Mouse (Mus musculus) left cerebral cortex, postnatal 36 days (tissue): ENCODE measurements around the gene Gm4744. TPM values are rescaled to one million over a fixed set of nuclear protein-coding genes. Genes with fewer than 3 reads are reported as not detected.
"Not testable (repeated sequence)": the region's sequence is repeated elsewhere in the genome, so short reads cannot be mapped to it uniquely, and the experiment has no call there.

Source experiments
- DNase-seq, 2 experiments: peaks; one replicate each; pipeline ENCODE4 v3.0.0; 2021 to 2022; ENCODE audit warnings: low spot score in 2 of 2, mixed read lengths in 1 of 2
- intact Hi-C: fragments of 180-260 bp; cut with DNase I; formaldehyde crosslinking; loops from one replicate; pipeline ENCODE4 v1.15.1; 2025
- total RNA-seq, 2 experiments: library from RNA; stranded (reverse); gene quantifications; 2 replicates each; pipeline ENCODE4 v1.2.3; 2021

The Gm4744 gene
- total RNA-seq, result not detected

GRCm38 (mm10) chr6:40951770-40952169 is at the start of gene Gm4744:
TSS of gene Gm4744 (minus strand) at chr6:40951870.
- intact Hi-C loops, result no loop called here

GRCm38 (mm10) chr6:40999379-40999778 is 47.7 kb upstream of the Gm4744 start, which contains the start of gene Gm2663:
TSS of gene Gm2663 (minus strand) at chr6:40999479.
- DNase-seq, intact Hi-C loops: not testable (repeated sequence)

More at GRCm38 (mm10) chr6:40951770-40952169, at the start of gene Gm4744:
- no peak for DNase-seq

- intact Hi-C loops, DNase-seq: not testable (repeated sequence)
These were observed 12.8 kb upstream of the Gm4744 start, which contains the start of gene 1810009J06Rik for GRCm38 (mm10) chr6:40964454-40964853. TSS of gene 1810009J06Rik (plus strand) at chr6:40964754.

- intact Hi-C loops, result no loop called here
- DNase-seq, result no peak
These were observed 2.0 kb upstream of the Gm4744 start for GRCm38 (mm10) chr6:40953716-40954115.

- DNase-seq, result no peak
- intact Hi-C loops, result no loop called here
These were observed 11.2 kb downstream of the Gm4744 start, which contains the start of gene 1700074P13Rik for GRCm38 (mm10) chr6:40940457-40940856. TSS of gene 1700074P13Rik (minus strand) at chr6:40940557.

- no peak for DNase-seq
These were observed 31.7 kb downstream of the Gm4744 start for GRCm38 (mm10) chr6:40919954-40920353.

GRCm38 (mm10) chr6:40900287-40900686 is 51.4 kb downstream of the Gm4744 start, which contains the start of gene Prss58:
TSS of gene Prss58 (minus strand) at chr6:40900387.
- intact Hi-C loops, result no loop called here
- DNase-seq, result no peak

More at GRCm38 (mm10) chr6:40919954-40920353, 31.7 kb downstream of the Gm4744 start:
- intact Hi-C loops, result no loop called here

Other genes starting within 250 kb of the Gm4744 start
- not detected for gene Moxd2, start 64.4 kb downstream of the Gm4744 start, total RNA-seq
- gene Prss58, start 51.5 kb downstream of the Gm4744 start, total RNA-seq, result not detected
- not detected for gene 1700074P13Rik, start 11.3 kb downstream of the Gm4744 start, total RNA-seq
- not detected for gene 1810009J06Rik, start 12.9 kb upstream of the Gm4744 start, total RNA-seq
- gene Gm2663, start 47.6 kb upstream of the Gm4744 start, total RNA-seq, result not detected
- not detected for gene 2210010C04Rik, start 83.6 kb upstream of the Gm4744 start, total RNA-seq